Mouse (Mus musculus) neural tube, embryonic 14.5 days (tissue): ENCODE results near the gene Lrrfip1. TPM values are rescaled to one million over a fixed set of nuclear protein-coding genes. Genes with fewer than 3 reads are reported as not detected.

Experiments
- ATAC-seq: fragments of 200-750 bp; cut with Nextera tagmentation; 2 replicates; pipeline ENCODE4 v1.8.0; 2017; ENCODE audit warnings: low read depth, mild to moderate bottlenecking, moderate TSS enrichment, moderate library complexity
- H3K27ac ChIP-seq: fragments of 300-500 bp; sonication (generic); 2 replicates; pipeline ENCODE4 v1.5.1; 2014; ENCODE audit warnings: low read depth, mild to moderate bottlenecking, control low read depth, low read length, moderate library complexity, mixed read lengths
- H3K27me3 ChIP-seq: fragments of 300-500 bp; sonication (generic); 2 replicates; pipeline ENCODE4 v1.6.1; 2014; ENCODE audit warnings: low read length; ENCODE audit not compliant: control insufficient read depth, insufficient read depth
- H3K36me3 ChIP-seq: fragments of 300-500 bp; sonication (generic); 2 replicates; pipeline ENCODE4 v1.6.1; 2014; ENCODE audit warnings: low read length, mixed read lengths; ENCODE audit not compliant: control insufficient read depth, insufficient read depth
- H3K4me1 ChIP-seq: fragments of 300-500 bp; sonication (generic); 2 replicates; pipeline ENCODE4 v1.6.1; 2014; ENCODE audit warnings: low read length; ENCODE audit not compliant: control insufficient read depth, insufficient read depth
- H3K4me2 ChIP-seq: fragments of 300-500 bp; sonication (generic); 2 replicates; pipeline ENCODE4 v1.6.1; 2014; ENCODE audit warnings: mild to moderate bottlenecking, low read depth, low read length, control low read depth
- H3K4me3 ChIP-seq: fragments of 300-500 bp; sonication (generic); 2 replicates; pipeline ENCODE4 v1.5.1; 2014; ENCODE audit warnings: low read depth, low read length, control low read depth, mixed read lengths
- H3K9ac ChIP-seq: fragments of 300-500 bp; sonication (generic); replicated peaks from 2 replicates; pipeline ENCODE4 v1.6.1; 2014; ENCODE audit warnings: low read depth, mild to moderate bottlenecking, control low read depth, low read length, mixed read lengths
- H3K9me3 ChIP-seq: fragments of 300-500 bp; sonication (generic); 2 replicates; pipeline ENCODE4 v1.6.1; 2016; ENCODE audit warnings: low read length; ENCODE audit not compliant: control insufficient read depth
- WGBS: fragments of 180-500 bp; shearing (Covaris S2); extraction: QIAGEN DNeasy Blood & Tissue Kit; methylation state at CpG from one replicate; pipeline ENCODE4 v1.1.7; 2014; 5-methylcytosine and 5-hydroxymethylcytosine counted together
- polyA plus RNA-seq: library from polyadenylated mRNA; unstranded; fragments of >200 nt; fragmentation: Nextera tagmentation; extraction: Ambion mirVana; gene quantifications from 2 replicates; pipeline ENCODE4 v1.2.1, GENCODE M21; 2014

The Lrrfip1 gene
- polyA plus RNA-seq, 1 experiment from 2014 or later, result 50.4 TPM

GRCm38 (mm10) chr1:90981346-90981745 lies 17.2 kb upstream of the Lrrfip1 start:
- no peak for ATAC-seq
- Histone ChIP-seq H3K4me3 (no peak overlapping the region), H3K27me3 (no peaks in the 10 kb centered on the region), H3K4me1 (no peaks in the 10 kb centered on the region), H3K27ac (no peak overlapping the region), H3K9ac (no peak overlapping the region), H3K36me3 (no peaks in the 10 kb centered on the region), H3K9me3 (no peaks in the 10 kb centered on the region), H3K4me2 (no peak overlapping the region)
- WGBS, result 76% methylated on average over 3 of the region's 3 CpGs

GRCm38 (mm10) chr1:90995916-90996315 lies 2.6 kb upstream of the Lrrfip1 start:
- Histone ChIP-seq H3K9ac (no peak overlapping the region), H3K4me2 (no peak overlapping the region), H3K27me3 (no peaks in the 10 kb centered on the region), H3K27ac (no peak overlapping the region), H3K36me3 (no peaks in the 10 kb centered on the region), H3K4me1 (peaks cover 9% of the 10 kb centered on the region), H3K4me3 (no peak overlapping the region), H3K9me3 (no peaks in the 10 kb centered on the region)
- ATAC-seq, result no peak
- 79% methylated on average over 1 of the region's 1 CpGs for WGBS

- 84% methylated on average over 4 of the region's 4 CpGs for WGBS
- no peaks in the 10 kb centered on the region for H3K27me3 ChIP-seq
- no peaks in the 10 kb centered on the region for H3K9me3 ChIP-seq
- ATAC-seq, result no peak
- peaks cover 9% of the 10 kb centered on the region for H3K4me1 ChIP-seq
- H3K36me3 ChIP-seq, result no peaks in the 10 kb centered on the region
- H3K9ac ChIP-seq, result no peak overlapping the region
- no peak overlapping the region for H3K4me2 ChIP-seq
- no peak overlapping the region for H3K4me3 ChIP-seq
- no peak overlapping the region for H3K27ac ChIP-seq
Observed at GRCm38 (mm10) chr1:90997136-90997535, 1.4 kb upstream of the Lrrfip1 start.

GRCm38 (mm10) chr1:90997641-90998040 lies 896 bp upstream of the Lrrfip1 start:
- Histone ChIP-seq H3K4me1 (peaks cover 9% of the 10 kb centered on the region), H3K27ac (no peak overlapping the region), H3K27me3 (no peaks in the 10 kb centered on the region), H3K4me3 (no peak overlapping the region), H3K9me3 (no peaks in the 10 kb centered on the region), H3K36me3 (no peaks in the 10 kb centered on the region), H3K9ac (no peak overlapping the region; the same call in 1 of the 2 replicates), H3K4me2 (peak overlapping the region; percentile 85)
- 86% methylated on average over 5 of the region's 5 CpGs for WGBS
- ATAC-seq, result no peak

- H3K27me3 ChIP-seq, result no peaks in the 10 kb centered on the region
- H3K4me2 ChIP-seq, result peak overlapping the region; percentile 85
- peak overlapping the region; percentile 52 for H3K27ac ChIP-seq
- no peaks in the 10 kb centered on the region for H3K9me3 ChIP-seq
- peak; percentile 66 for ATAC-seq
- H3K4me1 ChIP-seq, result peaks cover 9% of the 10 kb centered on the region
- WGBS, result 2% methylated on average over 37 of the region's 41 CpGs
- H3K4me3 ChIP-seq, result peak overlapping the region; percentile 67
- peak overlapping the region; percentile 70 for H3K9ac ChIP-seq
- no peaks in the 10 kb centered on the region for H3K36me3 ChIP-seq
Observed at GRCm38 (mm10) chr1:90998891-90999611, 514 bp downstream of the Lrrfip1 start.

- Histone ChIP-seq H3K27ac (peak overlapping the region; percentile 10; the same call in 1 of the 2 replicates), H3K4me3 (peak overlapping the region; percentile 67), H3K4me1 (peaks cover 9% of the 10 kb centered on the region), H3K36me3 (no peaks in the 10 kb centered on the region), H3K9ac (peak overlapping the region; percentile 70; the same call in 1 of the 2 replicates), H3K9me3 (no peaks in the 10 kb centered on the region), H3K4me2 (peak overlapping the region; percentile 85), H3K27me3 (no peaks in the 10 kb centered on the region)
- WGBS, result 52% methylated on average over 10 of the region's 10 CpGs
- peak; percentile 23; the same call in 1 of the 2 replicates for ATAC-seq
Observed at GRCm38 (mm10) chr1:90999911-91000601, 1.5 kb downstream of the Lrrfip1 start.

GRCm38 (mm10) chr1:91001101-91001500 lies 2.6 kb downstream of the Lrrfip1 start:
- H3K4me1 ChIP-seq, result peaks cover 9% of the 10 kb centered on the region
- H3K27ac ChIP-seq, result no peak overlapping the region
- ATAC-seq, result no peak
- H3K4me2 ChIP-seq, result no peak overlapping the region
- no peaks in the 10 kb centered on the region for H3K27me3 ChIP-seq
- H3K9ac ChIP-seq, result no peak overlapping the region
- WGBS, result 93% methylated on average over 3 of the region's 3 CpGs
- no peaks in the 10 kb centered on the region for H3K9me3 ChIP-seq
- no peak overlapping the region for H3K4me3 ChIP-seq
- H3K36me3 ChIP-seq, result no peaks in the 10 kb centered on the region

- Histone ChIP-seq H3K27me3 (no peaks in the 10 kb centered on the region), H3K4me3 (no peak overlapping the region), H3K9ac (no peak overlapping the region), H3K4me1 (peaks cover 9% of the 10 kb centered on the region), H3K27ac (no peak overlapping the region), H3K9me3 (no peaks in the 10 kb centered on the region), H3K36me3 (no peaks in the 10 kb centered on the region), H3K4me2 (no peak overlapping the region)
- ATAC-seq, result no peak
- WGBS, result 83% methylated on average over 3 of the region's 3 CpGs
Observed at GRCm38 (mm10) chr1:91001871-91002539, 3.5 kb downstream of the Lrrfip1 start.

GRCm38 (mm10) chr1:91002641-91003040 lies 4.1 kb downstream of the Lrrfip1 start:
- H3K27me3 ChIP-seq, result no peaks in the 10 kb centered on the region
- H3K9ac ChIP-seq, result no peak overlapping the region
- no peak for ATAC-seq
- H3K9me3 ChIP-seq, result no peaks in the 10 kb centered on the region
- WGBS, result 91% methylated on average over 3 of the region's 3 CpGs
- no peaks in the 10 kb centered on the region for H3K36me3 ChIP-seq
- peaks cover 9% of the 10 kb centered on the region for H3K4me1 ChIP-seq
- no peak overlapping the region for H3K4me3 ChIP-seq
- H3K27ac ChIP-seq, result no peak overlapping the region
- no peak overlapping the region for H3K4me2 ChIP-seq
